Mouse (Mus musculus) gonadal fat pad, adult 2 months (tissue): Measurements from ENCODE around the gene Tle4. TPM values are rescaled to one million over a fixed set of nuclear protein-coding genes. Genes with fewer than 3 reads are reported as not detected.

ENCODE experiments used
- DNase-seq: peaks from one replicate; pipeline ENCODE4 v3.0.0-alpha.2; 2012; ENCODE audit warnings: low read depth
- polyA plus RNA-seq: library from polyadenylated mRNA; depleted of rRNA; stranded (reverse); fragments of >200 nt; gene quantifications from 2 replicates; pipeline ENCODE4 v1.2.3, GENCODE M21; 2012

Tle4 gene
- polyA plus RNA-seq, 1 experiment, result 7.5 TPM

DNA sequence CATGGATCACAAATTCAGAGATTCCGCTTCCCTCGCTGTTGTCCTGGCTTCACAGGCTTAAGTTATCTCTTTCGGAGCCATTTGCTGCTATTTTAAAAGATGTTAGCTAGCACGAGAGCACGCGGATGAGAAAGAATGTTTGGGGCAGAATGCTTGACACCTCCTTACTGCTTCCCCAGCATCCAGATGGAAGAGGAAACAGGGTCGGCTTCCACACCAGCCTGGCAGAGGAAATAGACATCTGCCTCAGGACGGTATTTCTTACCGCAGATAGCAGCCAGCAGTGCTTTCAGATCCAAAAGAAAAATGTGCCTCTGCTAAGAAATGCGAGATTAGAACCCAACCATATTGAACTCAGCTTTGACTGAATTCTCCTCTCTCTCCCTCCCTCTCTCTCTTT, 191.2 kb downstream of the Tle4 start:
- DNase-seq, result no peak
